Comparison of ENCODE assay signal across 8 mouse cellular contexts in genomic region chr15:79545921-79546399, GRCm38 (mm10). TPM values are rescaled to one million over a fixed set of nuclear protein-coding genes. Genes with fewer than 3 reads are reported as not detected.
DNase-seq lines count a peak whose midpoint lies in the region; ATAC-seq and TF ChIP-seq lines count a peak whose summit lies in the region.

No protein-coding gene starts in this region.

- H3K9ac ChIP-seq in neural tube, embryonic 13.5 days = peak overlapping the region; percentile 99

- H3K27me3 ChIP-seq in neural tube, embryonic 13.5 days = peaks cover 6% of the 10 kb centered on the region; the same call in 1 of the 2 replicates

- peaks cover 33% of the 10 kb centered on the region for H3K36me3 ChIP-seq in neural tube, embryonic 13.5 days

- TF ChIP-seq CTCF in lung, adult 2 months (IDR thresholded peaks at IDR 0.05; ENCODE audit: insufficient read depth, low read length) = no peak

- peak overlapping the region; percentile 98 for H3K27ac ChIP-seq in neural tube, embryonic 13.5 days (replicated peaks)

- peaks cover 4% of the 10 kb centered on the region for H3K4me1 ChIP-seq in lung, adult 2 months (ENCODE audit: control insufficient read depth, insufficient read depth, low read length)
- H3K4me1 ChIP-seq in neural tube, embryonic 13.5 days (replicated peaks) = peaks cover 39% of the 10 kb centered on the region

- peak; percentile 68 for DNase-seq in kidney, adult 11 months
- DNase-seq in kidney, adult 18-20 months = no peak
- peak; percentile 76 for DNase-seq in ZHBTc4 (ENCODE audit: low read depth, low spot score)
- DNase-seq in embryo, embryonic 11 days = peak; percentile 77
- DNase-seq in heart, adult 18-20 months = peak; percentile 81 to 87
- DNase-seq in kidney, adult 8-10 months = peak; percentile 56 to 65
- no peak for DNase-seq in lung, adult 2 months

- H3K9me3 ChIP-seq in neural tube, embryonic 13.5 days = no peaks in the 10 kb centered on the region

- H3K4me2 ChIP-seq in neural tube, embryonic 13.5 days = peak overlapping the region; percentile 98

- ATAC-seq in neural tube, embryonic 13.5 days (ENCODE audit: low read depth) = peak; percentile 80

- peak overlapping the region; percentile 94 for H3K4me3 ChIP-seq in lung, adult 2 months (replicated peaks; ENCODE audit: extremely low read depth, low read depth, low read length)
- peak overlapping the region; percentile 85 for H3K4me3 ChIP-seq in neural tube, embryonic 13.5 days

- peak; percentile 24; the same call in 1 of the 2 replicates for TF ChIP-seq POLR2A in lung, adult 2 months (IDR thresholded peaks at IDR 0.05; ENCODE audit: borderline replicate concordance, extremely low read depth, low read depth, low read length)

- under 1% methylated on average over 50 of the region's 52 CpGs for WGBS in lung, adult 2 months
- 1% methylated on average over 51 of the region's 52 CpGs for WGBS in neural tube, embryonic 13.5 days

RNA-seq across cellular contexts. Expression of gene Ddx17, which starts 0.6 kb away (rescaled TPM):
- total RNA-seq in heart, adult 18-20 months (2021) = 10 to 100 TPM; 69.9 to 83.9 TPM
- polyA plus RNA-seq in lung, adult 2 months (2012; rRNA removed) = 255 and 299 TPM in 2 replicates
- polyA plus RNA-seq in neural tube, embryonic 13.5 days (2015; fragmentation: Nextera tagmentation; extraction: Ambion mirVana) = 52.5 and 57.8 TPM in 2 replicates

RNA-seq across cellular contexts. Expression of gene Kdelr3, which starts 29.7 kb away (rescaled TPM):
- 1 to 10 TPM; 3.3 to 4.3 TPM for total RNA-seq in heart, adult 18-20 months (2021)
- polyA plus RNA-seq in lung, adult 2 months (2012; rRNA removed) = 16.9 and 19.4 TPM in 2 replicates
- polyA plus RNA-seq in neural tube, embryonic 13.5 days (2015; fragmentation: Nextera tagmentation; extraction: Ambion mirVana) = 16.6 and 23.6 TPM in 2 replicates

RNA-seq across cellular contexts. Expression of gene Kcnj4, which starts 40.9 kb away (rescaled TPM):
- total RNA-seq in heart, adult 18-20 months (2021) = 1 to 10 TPM; 1.4 to 1.5 TPM
- polyA plus RNA-seq in lung, adult 2 months (2012; rRNA removed) = not detected in 2 replicates
- not detected in 2 replicates for polyA plus RNA-seq in neural tube, embryonic 13.5 days (2015; fragmentation: Nextera tagmentation; extraction: Ambion mirVana)

RNA-seq across cellular contexts. Expression of gene Dmc1, which starts 58.9 kb away (rescaled TPM):
- not detected for total RNA-seq in heart, adult 18-20 months (2021)
- 0.10 and 0.12 TPM in 2 replicates for polyA plus RNA-seq in lung, adult 2 months (2012; rRNA removed)
- polyA plus RNA-seq in neural tube, embryonic 13.5 days (2015; fragmentation: Nextera tagmentation; extraction: Ambion mirVana) = 1.1 and 1.2 TPM in 2 replicates

Comparison
In these comparisons a context has a peak if more than half of its experiments do, and no peak if none do; other contexts are left out.
1. DNase-seq: peak in kidney, adult 11 months (single experiment), ZHBTc4 (single experiment), embryo, embryonic 11 days (single experiment), heart, adult 18-20 months (2 of 2) and kidney, adult 8-10 months (2 of 2); none in kidney, adult 18-20 months (single experiment) and lung, adult 2 months (single experiment).